Mouse (Mus musculus) intestine, postnatal 0 days (tissue): ENCODE results near the gene Zfp597. TPM values are rescaled to one million over a fixed set of nuclear protein-coding genes. Genes with fewer than 3 reads are reported as not detected.

Experiments used
- ATAC-seq: fragments of 200-750 bp; cut with Nextera tagmentation; 2 replicates; pipeline ENCODE4 v1.8.0; 2017; ENCODE audit warnings: mild to moderate bottlenecking, moderate TSS enrichment, moderate library complexity
- H3K27ac ChIP-seq: fragments of 300-500 bp; sonication (generic); 2 replicates; pipeline ENCODE4 v1.5.1; 2014; ENCODE audit warnings: mild to moderate bottlenecking, low read depth, low read length, moderate library complexity
- H3K27me3 ChIP-seq: fragments of 300-500 bp; sonication (generic); replicated peaks from 2 replicates; pipeline ENCODE4 v1.6.1; 2014; ENCODE audit warnings: low read length, mixed read lengths; ENCODE audit not compliant: control insufficient read depth, insufficient read depth
- H3K36me3 ChIP-seq: fragments of 300-500 bp; sonication (generic); 2 replicates; pipeline ENCODE4 v1.6.1; 2014; ENCODE audit warnings: mild to moderate bottlenecking, moderate library complexity; ENCODE audit not compliant: control insufficient read depth, insufficient read depth
- H3K4me1 ChIP-seq: fragments of 300-500 bp; sonication (generic); replicated peaks from 2 replicates; pipeline ENCODE4 v1.6.1; 2014; ENCODE audit warnings: antibody characterized with exemption, low read length, mixed read lengths; ENCODE audit not compliant: control insufficient read depth, insufficient read depth
- H3K4me2 ChIP-seq: fragments of 300-500 bp; sonication (generic); replicated peaks from 2 replicates; pipeline ENCODE4 v1.6.1; 2014; ENCODE audit warnings: low read depth, mild to moderate bottlenecking, moderate library complexity
- H3K4me3 ChIP-seq: fragments of 300-500 bp; sonication (generic); 2 replicates; pipeline ENCODE4 v1.5.1; 2014; ENCODE audit warnings: low read depth, low read length
- H3K9ac ChIP-seq: fragments of 300-500 bp; sonication (generic); 2 replicates; pipeline ENCODE4 v1.6.1; 2014; ENCODE audit warnings: mild to moderate bottlenecking, low read depth, low read length
- H3K9me3 ChIP-seq: fragments of 300-500 bp; sonication (generic); 2 replicates; pipeline ENCODE4 v1.6.1; 2016; ENCODE audit warnings: mixed run types; ENCODE audit not compliant: control insufficient read depth
- CTCF ChIP-seq: sonication (generic); IDR thresholded peaks from 2 replicates; pipeline ENCODE4 v1.5.1; 2016; ENCODE audit warnings: low read depth, mild to moderate bottlenecking, control low read depth, antibody characterized with exemption, moderate library complexity
- WGBS: fragments of 180-500 bp; shearing (Covaris S2); extraction: QIAGEN DNeasy Blood & Tissue Kit; methylation state at CpG from one replicate; pipeline ENCODE4 v1.1.7; 2014; 5-methylcytosine and 5-hydroxymethylcytosine counted together
- polyA plus RNA-seq: library from polyadenylated mRNA; unstranded; fragments of >200 nt; fragmentation: Nextera tagmentation; extraction: Ambion mirVana; gene quantifications from 2 replicates; pipeline ENCODE4 v1.2.1, GENCODE M21; 2015

Gene Zfp597
- polyA plus RNA-seq, 1 experiment from 2014 or later, result 2.7 TPM

DNA sequence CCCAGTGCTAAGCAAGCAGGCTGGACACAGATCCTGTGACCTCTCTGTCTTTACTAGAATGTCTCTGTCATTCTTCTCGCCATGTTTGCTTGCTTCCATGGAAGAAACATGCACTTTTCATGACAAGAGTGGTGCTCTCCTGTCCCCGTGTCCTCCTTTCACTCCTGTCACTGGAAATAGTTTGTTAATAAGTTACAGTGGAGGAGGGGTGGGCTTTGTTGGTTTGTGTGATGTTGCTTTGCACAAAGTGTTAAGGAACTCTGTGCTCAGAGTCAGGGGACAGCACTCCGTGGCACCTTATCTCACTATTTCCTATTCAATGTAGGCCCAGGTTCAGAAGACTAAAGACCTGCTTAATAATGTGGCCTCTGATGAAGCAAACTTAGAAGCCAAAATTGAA is 39.2 kb upstream of the Zfp597 start:
- Histone ChIP-seq H3K4me3 (no peak overlapping the region), H3K9me3 (no peaks in the 10 kb centered on the region), H3K27ac (no peak overlapping the region), H3K4me1 (no peaks in the 10 kb centered on the region), H3K27me3 (no peaks in the 10 kb centered on the region), H3K9ac (no peak overlapping the region), H3K36me3 (peaks cover 56% of the 10 kb centered on the region), H3K4me2 (no peak overlapping the region)
- whole genome bisulfite sequencing, result 73% methylated on average over 3 of the region's 3 CpGs
- no peak for TF ChIP-seq CTCF
- ATAC-seq, result no peak

DNA sequence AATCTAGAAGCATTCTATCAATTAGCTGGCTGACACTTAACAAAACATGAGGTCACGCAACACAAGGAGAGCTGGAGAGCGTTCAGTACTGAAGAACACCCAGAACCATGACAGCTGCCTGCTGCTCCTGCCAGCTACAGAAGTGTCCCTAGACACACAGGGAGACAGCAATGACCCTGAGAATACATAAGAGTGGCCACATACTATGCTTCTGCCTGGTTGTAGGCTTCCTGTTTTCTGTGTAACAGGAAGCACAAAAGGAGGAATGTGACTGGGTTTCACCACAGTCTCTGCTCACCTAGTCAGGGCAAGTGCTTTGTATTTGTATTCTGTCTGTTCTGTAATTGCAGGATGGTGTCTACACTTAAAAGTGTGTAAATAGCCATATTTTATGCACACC is 36.4 kb upstream of the Zfp597 start:
- 89% methylated on average over 2 of the region's 2 CpGs for WGBS

DNA sequence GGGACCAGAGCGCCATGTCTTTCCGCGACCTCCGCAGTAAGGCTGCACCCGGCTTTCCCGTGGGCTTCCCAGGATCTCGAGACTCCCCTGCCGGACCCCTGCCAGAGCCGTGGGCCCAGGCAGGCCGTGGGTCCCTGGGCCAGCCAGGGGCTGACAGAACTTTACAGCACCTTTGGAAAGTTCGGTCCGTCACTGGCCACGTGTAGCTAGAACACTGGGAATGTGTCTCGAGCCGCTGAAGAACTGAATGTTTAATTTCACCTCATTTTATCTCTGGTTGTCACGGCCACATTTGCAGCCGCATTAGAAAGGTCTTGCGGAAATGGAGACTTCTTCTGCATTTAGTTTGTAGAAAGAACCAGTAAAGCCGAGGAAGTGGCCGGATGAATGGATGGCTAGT is 24.8 kb upstream of the Zfp597 start:
- TF ChIP-seq CTCF, result no peak
- Histone ChIP-seq H3K4me2 (peak overlapping the region; percentile 88), H3K9me3 (no peaks in the 10 kb centered on the region), H3K36me3 (peaks cover 38% of the 10 kb centered on the region), H3K9ac (peak overlapping the region; percentile 64), H3K4me3 (peak overlapping the region; percentile 56), H3K27me3 (no peaks in the 10 kb centered on the region), H3K4me1 (no peaks in the 10 kb centered on the region), H3K27ac (peak overlapping the region; percentile 54; the same call in 1 of the 2 replicates)
- 3% methylated on average over 20 of the region's 20 CpGs for WGBS
- ATAC-seq, result no peak

More for the DNA sequence above, 36.4 kb upstream of the Zfp597 start:
- H3K27me3 ChIP-seq, result no peaks in the 10 kb centered on the region
- H3K9me3 ChIP-seq, result no peaks in the 10 kb centered on the region
- ATAC-seq, result no peak
- H3K4me3 ChIP-seq, result no peak overlapping the region
- peaks cover 65% of the 10 kb centered on the region for H3K36me3 ChIP-seq
- no peak overlapping the region for H3K27ac ChIP-seq
- H3K4me2 ChIP-seq, result no peak overlapping the region
- TF ChIP-seq CTCF, result no peak
- no peaks in the 10 kb centered on the region for H3K4me1 ChIP-seq
- no peak overlapping the region for H3K9ac ChIP-seq

DNA sequence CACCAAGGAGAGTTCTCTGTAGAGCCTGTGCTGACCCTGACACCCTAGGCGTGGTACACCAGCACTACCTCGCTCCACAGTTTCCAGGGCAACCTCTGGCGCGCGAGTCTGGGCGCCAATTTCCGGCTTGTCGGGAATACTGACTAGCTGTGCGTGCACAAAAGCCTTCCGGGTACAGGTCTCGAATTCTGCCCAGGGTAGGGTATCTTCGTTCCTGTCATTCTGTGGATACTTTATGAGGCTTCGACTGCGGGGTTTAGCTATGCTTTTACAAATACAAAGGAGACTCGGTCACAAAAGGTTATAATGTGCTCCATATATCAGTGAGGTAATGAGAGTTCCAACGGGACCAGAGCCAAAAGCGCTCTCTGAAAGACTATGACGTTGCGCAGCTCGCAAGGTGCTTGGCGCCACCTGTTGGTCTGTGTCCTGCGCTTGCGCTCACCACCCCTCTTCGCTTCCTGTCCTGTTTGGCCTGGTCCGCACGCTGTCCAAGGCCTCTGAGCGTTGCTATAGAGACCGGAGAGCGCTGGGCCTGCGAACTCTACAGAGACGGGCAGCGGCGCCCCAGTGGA is 24.3 kb upstream of the Zfp597 start, which contains the start of the genes 1700037C18Rik and Cluap1:
Gene 1700037C18Rik, minus strand, starts transcription at position 153 of the 575 bp plus-strand sequence.
Gene Cluap1, plus strand, starts transcription at position 265 of the 575 bp plus-strand sequence.
- peak; percentile 98 for ATAC-seq
- peak within 1 kb of the TSS; percentile 56 for H3K4me3 ChIP-seq
- TF ChIP-seq CTCF, result peak; percentile 95
- peak within 1 kb of the TSS; percentile 54; the same call in 1 of the 2 replicates for H3K27ac ChIP-seq
- no peaks in the 10 kb centered on the region for H3K4me1 ChIP-seq
- H3K4me2 ChIP-seq, result peak within 1 kb of the TSS; percentile 88
- under 1% methylated on average over 33 of the region's 33 CpGs for WGBS
- H3K27me3 ChIP-seq, result no peaks in the 10 kb centered on the region
- no peaks in the 10 kb centered on the region for H3K9me3 ChIP-seq
- H3K9ac ChIP-seq, result peak within 1 kb of the TSS; percentile 64
- peaks cover 37% of the 10 kb centered on the region for H3K36me3 ChIP-seq

DNA sequence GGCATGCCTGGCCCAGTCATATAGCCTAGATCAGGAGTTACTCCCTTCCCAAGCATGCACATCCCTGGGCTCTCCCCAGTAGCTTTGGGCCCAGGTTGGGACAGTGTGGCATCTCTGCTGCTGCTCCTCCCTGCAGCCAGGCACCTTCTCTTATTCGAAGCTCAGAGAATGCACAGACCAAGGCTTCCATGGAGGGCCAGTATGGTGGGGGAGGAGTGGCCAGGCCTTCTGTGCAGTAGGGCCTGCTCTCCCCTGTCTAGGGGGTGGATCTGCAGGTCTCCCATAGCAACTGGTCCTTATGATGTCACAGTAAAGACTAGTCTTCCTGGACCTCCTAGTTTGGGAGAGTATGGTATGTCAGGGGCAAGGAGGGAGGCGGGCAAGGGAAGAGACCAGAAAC is 23.1 kb upstream of the Zfp597 start:
- TF ChIP-seq CTCF, result no peak
- WGBS, result 80% methylated on average over 2 of the region's 2 CpGs
- Histone ChIP-seq H3K9ac (no peak overlapping the region), H3K4me2 (no peak overlapping the region), H3K27ac (no peak overlapping the region), H3K36me3 (peaks cover 39% of the 10 kb centered on the region), H3K9me3 (no peaks in the 10 kb centered on the region), H3K27me3 (no peaks in the 10 kb centered on the region), H3K4me1 (no peaks in the 10 kb centered on the region), H3K4me3 (no peak overlapping the region)
- ATAC-seq, result no peak

DNA sequence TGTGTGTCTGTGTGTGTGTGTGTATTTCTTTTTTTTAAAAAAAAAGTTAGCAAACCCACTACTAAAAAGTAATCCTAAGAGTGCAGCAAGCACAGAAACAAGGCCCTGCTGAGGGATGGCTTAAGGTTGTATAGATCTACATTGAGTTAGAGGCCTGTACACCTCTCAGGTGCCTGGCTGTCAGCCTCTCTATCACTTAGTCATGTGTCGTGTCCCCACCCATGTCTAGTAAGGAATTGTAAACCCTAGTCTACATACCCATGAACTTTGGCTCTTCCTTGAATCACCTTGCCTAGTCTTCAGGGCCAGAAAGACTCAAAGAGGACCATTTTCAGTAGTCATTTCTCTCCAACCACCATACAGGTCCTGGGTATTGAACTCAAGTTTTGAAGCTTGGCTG is 12.2 kb upstream of the Zfp597 start:
- H3K9ac ChIP-seq, result no peak overlapping the region
- H3K36me3 ChIP-seq, result peaks cover 31% of the 10 kb centered on the region
- ATAC-seq, result peak; percentile 66
- H3K9me3 ChIP-seq, result no peaks in the 10 kb centered on the region
- WGBS, result 58% methylated on average over 1 of the region's 1 CpGs
- no peaks in the 10 kb centered on the region for H3K4me1 ChIP-seq
- H3K4me2 ChIP-seq, result no peak overlapping the region
- H3K27me3 ChIP-seq, result no peaks in the 10 kb centered on the region
- no peak for TF ChIP-seq CTCF
- no peak overlapping the region for H3K4me3 ChIP-seq
- H3K27ac ChIP-seq, result 0 out of 2 replicates have a peak overlapping the region, but pooled peaks have one; percentile 57
